Comparison of ENCODE assay signal across 18 mouse cellular contexts in the genomic region with DNA sequence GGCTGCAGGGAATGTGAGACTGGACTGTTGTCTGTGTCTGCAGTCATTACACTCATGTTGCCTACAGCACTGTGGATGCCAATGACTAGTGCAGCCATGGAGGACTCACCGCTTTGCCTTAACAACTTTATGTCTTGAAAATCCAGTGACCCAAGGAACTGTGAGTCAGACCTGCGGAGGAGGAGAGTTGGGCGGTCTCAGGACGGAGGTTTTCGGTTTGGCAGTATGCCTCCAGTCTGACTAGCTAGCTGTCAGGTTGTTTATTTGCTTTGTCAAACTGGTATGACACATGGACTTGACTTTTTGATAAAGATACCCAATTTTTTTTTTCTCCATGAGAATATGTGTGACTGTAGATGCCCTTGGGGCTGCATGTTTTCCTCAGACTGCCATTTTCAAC. TPM values are rescaled to one million over a fixed set of nuclear protein-coding genes. Genes with fewer than 3 reads are reported as not detected.
DNase-seq lines count a peak whose midpoint lies in the region; ATAC-seq and TF ChIP-seq lines count a peak whose summit lies in the region.
"Had no signal": no experiment of that assay in that cellular context is flagged by ENCODE, and none has a peak within 500 bp of the region (broad histone marks: within the 10 kb centered on the region; RNA-seq: fewer than 3 reads in every experiment).

No protein-coding gene starts in this region.

- peak; percentile 70 to 84 for DNase-seq in adrenal gland, adult (ENCODE audit: inconsistent age in 2 of 2, low spot score in 1 of 2)
- DNase-seq in adrenal gland, postnatal 4 days (ENCODE audit: low spot score in 2 of 2), result no peak
- DNase-seq in urinary bladder, adult 18-20 months (ENCODE audit: low spot score in 2 of 2), result peak; percentile 29 to 60
- DNase-seq in urinary bladder, postnatal 25 days (ENCODE audit: low spot score), result no peak
- DNase-seq in adrenal gland, postnatal 25 days, result peak; percentile 56
- no peak for DNase-seq in thymus, postnatal 4 days
- DNase-seq: cerebellum, adult 11 months; cerebellum, postnatal 36 days; gastrocnemius, adult 2 months; heart, adult 18-20 months; layer of hippocampus, adult 9-11 months; lung, embryonic 14.5 days had no signal

- H3K4me3 ChIP-seq in myocyte, result no peak overlapping the region
- H3K4me3 ChIP-seq: gastrocnemius, adult 2 months; neural tube, embryonic 12.5 days had no signal

- no peak overlapping the region for H3ac ChIP-seq in myocyte (ENCODE audit: control insufficient read depth, insufficient read length)

- no peaks in the 10 kb centered on the region for H3K36me3 ChIP-seq in myocyte (ENCODE audit: control insufficient read depth, insufficient read depth)
- H3K36me3 ChIP-seq: neural tube, embryonic 12.5 days had no signal

- no peak for ATAC-seq in erythroid progenitor cell, adult 5-6 weeks (replicated peaks; ENCODE audit: low FRiP score, poor library complexity, severe bottlenecking)
- ATAC-seq: forebrain, embryonic 14.5 days had no signal

- H3K79me2 ChIP-seq in myocyte (ENCODE audit: control insufficient read depth, insufficient read depth), result no peaks in the 10 kb centered on the region

- H3K4me2 ChIP-seq in myocyte (ENCODE audit: low read depth), result peak overlapping the region; percentile 61
- H3K4me2 ChIP-seq: lung, embryonic 14.5 days; neural tube, embryonic 12.5 days had no signal

- no peaks in the 10 kb centered on the region for H3K27me3 ChIP-seq in myocyte (ENCODE audit: control insufficient read depth, insufficient read depth, insufficient read length)
- H3K27me3 ChIP-seq: neural tube, embryonic 12.5 days had no signal

- TF ChIP-seq POLR2A in myocyte (IDR thresholded peaks at IDR 0.05; ENCODE audit: insufficient read length, low read depth), result no peak

TF ChIP-seq in myocyte, 11 proteins besides CTCF, POLR2A, EP300 and RAD21:
- TF ChIP-seq CEBPB (IDR thresholded peaks at IDR 0.05; ENCODE audit: insufficient read depth, poor library complexity, severe bottlenecking) (no peak), MAX (IDR thresholded peaks at IDR 0.05; ENCODE audit: low read depth) (no peak), MYOD1 (IDR thresholded peaks at IDR 0.05; ENCODE audit: control insufficient read depth in 1 of 3, insufficient read length in 2 of 3, low read depth in 2 of 3) (no peak), USF1 (IDR thresholded peaks at IDR 0.05; ENCODE audit: low read depth) (no peak), E2F4 (IDR thresholded peaks at IDR 0.05; ENCODE audit: insufficient read depth) (no peak), TCF12 (IDR thresholded peaks at IDR 0.05; ENCODE audit: insufficient read depth, poor library complexity, severe bottlenecking) (no peak), SRF (IDR thresholded peaks at IDR 0.05; ENCODE audit: control insufficient read depth, insufficient read length, low read depth) (no peak), TCF3 (IDR thresholded peaks at IDR 0.05; ENCODE audit: insufficient read length, low read depth) (no peak)

RNA-seq across cellular contexts. Expression of a gene that starts 16.6 kb away (rescaled TPM):
- 10 to 100 TPM; 40.3 to 47.4 TPM for total RNA-seq in adrenal gland, postnatal 4 days (2021)
- 29.7 and 40.5 TPM in 2 replicates for total RNA-seq in adrenal gland, postnatal 25 days (2021)
- polyA plus RNA-seq in myocyte (2012; fragmentation: generic; extraction: Trizol), result 4.5 TPM
- total RNA-seq in erythroid progenitor cell, adult 5-6 weeks (2015; ENCODE audit: low replicate concordance), result 7.6 and 15.1 TPM in 2 replicates
- 2.3 and 19.8 TPM in 2 replicates for total RNA-seq in erythroid progenitor cell, adult 5-6 weeks (2017; ENCODE audit: low replicate concordance)

RNA-seq across cellular contexts. Expression of a gene that starts 59.0 kb away (rescaled TPM):
- 10 to 100 TPM; 48.1 to 50.8 TPM for total RNA-seq in adrenal gland, postnatal 4 days (2021)
- total RNA-seq in adrenal gland, postnatal 25 days (2021), result 33.5 TPM in 2 replicates
- polyA plus RNA-seq in myocyte (2012; fragmentation: generic; extraction: Trizol), result 0.11 TPM
- not detected in 2 replicates for total RNA-seq in erythroid progenitor cell, adult 5-6 weeks (2015; ENCODE audit: low replicate concordance)
- not detected in 2 replicates for total RNA-seq in erythroid progenitor cell, adult 5-6 weeks (2017; ENCODE audit: low replicate concordance)
- total RNA-seq: megakaryocyte, adult 5-6 weeks had no signal
- polyA plus RNA-seq: liver, adult 2 months had no signal

Comparison
In these comparisons a context has a peak if more than half of its experiments do, and no peak if none do; other contexts are left out.
1. DNase-seq: peak in adrenal gland, adult (2 of 2), urinary bladder, adult 18-20 months (2 of 2) and adrenal gland, postnatal 25 days (single experiment); none in adrenal gland, postnatal 4 days (0 of 2), urinary bladder, postnatal 25 days (single experiment) and thymus, postnatal 4 days (single experiment).
2. RNA of a gene that starts 59.0 kb away (total RNA-seq): 48.1 to 50.8 TPM in adrenal gland, postnatal 4 days and 33.5 TPM in adrenal gland, postnatal 25 days; not detected in erythroid progenitor cell, adult 5-6 weeks; every median in the first group is over 10 times any median in the second.